Mouse (Mus musculus): Measurements from ENCODE around the gene Ephb2. TPM values are rescaled to one million over a fixed set of nuclear protein-coding genes. Genes with fewer than 3 reads are reported as not detected.

Ephb2 gene
- total and polyA plus RNA-seq, 2 experiments from 2014 or later, result 10.8 to 85.6 TPM

GRCm38 (mm10) chr4:136838026-136838425 is 2.2 kb upstream of the Ephb2 start:
- DNase-seq (no peak), ATAC-seq (no peak)
- Histone ChIP-seq H3K4me1 (ENCODE audit: insufficient read depth) (peaks cover 7% of the 10 kb centered on the region), H3K36me3 (ENCODE audit: insufficient read depth) (no peaks in the 10 kb centered on the region), H3K9me3 (ENCODE audit: low read length) (no peaks in the 10 kb centered on the region), H3K9ac (no peak overlapping the region), H3K4me3 (ENCODE audit: low read depth, low read length) (no peak overlapping the region), H3K27ac (ENCODE audit: low read depth, low read length) (no peak overlapping the region), H3K4me2 (ENCODE audit: low read depth) (no peak overlapping the region), H3K27me3 (ENCODE audit: insufficient read depth, low read length) (no peaks in the 10 kb centered on the region)
- no peak for TF ChIP-seq CTCF (IDR thresholded peaks at IDR 0.05; ENCODE audit: low read depth)
- WGBS, result 50% methylated on average over 9 of the region's 9 CpGs

DNA sequence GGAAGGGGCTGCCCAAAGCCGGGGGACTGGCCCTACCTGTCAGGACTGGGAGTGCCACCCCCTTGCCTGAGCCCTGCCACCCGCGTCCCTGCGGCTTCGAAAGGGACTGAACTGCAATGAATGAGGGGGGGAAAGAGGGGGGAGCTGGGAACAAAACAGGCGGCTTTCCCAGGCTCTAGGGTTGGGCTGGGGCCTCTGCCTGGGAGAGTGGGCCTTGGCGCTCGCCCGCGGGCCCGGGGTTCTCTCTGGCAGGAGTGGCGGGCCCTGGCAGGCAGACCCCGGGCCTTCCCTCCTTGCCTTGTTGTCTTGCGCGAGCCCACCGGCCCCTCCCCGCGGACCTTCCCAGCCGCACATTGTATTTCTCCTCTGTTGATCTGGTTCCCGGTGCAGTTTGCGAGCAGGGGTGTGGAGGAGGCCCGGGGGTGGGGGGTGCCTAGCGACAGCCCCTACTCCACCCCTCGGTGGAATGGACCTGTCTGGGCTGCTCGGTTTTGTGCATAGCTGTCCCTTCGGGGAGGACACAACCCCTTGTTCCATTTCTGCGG is 671 bp upstream of the Ephb2 start:
- Histone ChIP-seq H3K9ac (peak overlapping the region; percentile 87), H3K27me3 (ENCODE audit: insufficient read depth, low read length) (no peaks in the 10 kb centered on the region), H3K36me3 (ENCODE audit: insufficient read depth) (no peaks in the 10 kb centered on the region), H3K9me3 (ENCODE audit: low read length) (no peaks in the 10 kb centered on the region), H3K4me2 (ENCODE audit: low read depth) (peak overlapping the region; percentile 89), H3K4me1 (ENCODE audit: insufficient read depth) (peaks cover 19% of the 10 kb centered on the region), H3K4me3 (ENCODE audit: low read depth, low read length) (peak overlapping the region; percentile 87), H3K27ac (ENCODE audit: low read depth, low read length) (peak overlapping the region; percentile 95)
- DNase-seq (no peak), ATAC-seq (peak; percentile 76)
- no peak for TF ChIP-seq CTCF (IDR thresholded peaks at IDR 0.05; ENCODE audit: low read depth)
- WGBS, result under 1% methylated on average over 24 of the region's 27 CpGs

GRCm38 (mm10) chr4:136834815-136835620 is 770 bp downstream of the Ephb2 start:
- peaks cover 19% of the 10 kb centered on the region for H3K4me1 ChIP-seq (ENCODE audit: insufficient read depth)
- peak overlapping the region; percentile 87 for H3K9ac ChIP-seq
- no peak for TF ChIP-seq CTCF (IDR thresholded peaks at IDR 0.05; ENCODE audit: low read depth)
- peak overlapping the region; percentile 87 for H3K4me3 ChIP-seq (ENCODE audit: low read depth, low read length)
- peak overlapping the region; percentile 89 for H3K4me2 ChIP-seq (ENCODE audit: low read depth)
- no peaks in the 10 kb centered on the region for H3K36me3 ChIP-seq (ENCODE audit: insufficient read depth)
- ATAC-seq, result peak; percentile 44
- H3K27me3 ChIP-seq (ENCODE audit: insufficient read depth, low read length), result no peaks in the 10 kb centered on the region
- WGBS, result 3% methylated on average over 69 of the region's 76 CpGs
- H3K9me3 ChIP-seq (ENCODE audit: low read length), result no peaks in the 10 kb centered on the region
- peak overlapping the region; percentile 95 for H3K27ac ChIP-seq (ENCODE audit: low read depth, low read length)
- peak; percentile 56 for DNase-seq

DNA sequence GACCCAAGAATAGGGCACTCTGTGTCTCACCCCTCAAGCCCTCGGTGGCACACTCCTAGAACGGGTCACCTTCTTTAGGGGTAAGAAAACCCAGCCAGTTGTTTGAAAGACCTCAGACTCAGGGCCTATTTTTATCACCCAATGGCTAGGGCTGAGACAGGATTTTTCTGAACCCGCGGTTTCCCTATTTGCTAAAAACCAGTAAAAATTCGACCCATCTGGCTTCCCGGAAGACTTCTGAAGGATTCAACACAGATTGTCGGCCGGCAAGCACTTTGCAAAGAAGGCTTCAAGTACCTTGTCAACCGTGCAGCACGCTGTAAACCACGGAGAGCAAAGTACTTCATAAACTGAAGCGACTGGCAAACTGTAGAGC is 1.4 kb downstream of the Ephb2 start:
- DNase-seq (no peak), ATAC-seq (no peak)
- Histone ChIP-seq H3K4me2 (ENCODE audit: low read depth) (peak overlapping the region; percentile 89), H3K9ac (peak overlapping the region; percentile 87), H3K4me1 (ENCODE audit: insufficient read depth) (peaks cover 19% of the 10 kb centered on the region), H3K4me3 (ENCODE audit: low read depth, low read length) (peak overlapping the region; percentile 87), H3K27ac (ENCODE audit: low read depth, low read length) (no peak overlapping the region), H3K27me3 (ENCODE audit: insufficient read depth, low read length) (no peaks in the 10 kb centered on the region), H3K9me3 (ENCODE audit: low read length) (no peaks in the 10 kb centered on the region), H3K36me3 (ENCODE audit: insufficient read depth) (no peaks in the 10 kb centered on the region)
- WGBS, result 4% methylated on average over 12 of the region's 12 CpGs
- TF ChIP-seq CTCF (IDR thresholded peaks at IDR 0.05; ENCODE audit: low read depth), result no peak

DNA sequence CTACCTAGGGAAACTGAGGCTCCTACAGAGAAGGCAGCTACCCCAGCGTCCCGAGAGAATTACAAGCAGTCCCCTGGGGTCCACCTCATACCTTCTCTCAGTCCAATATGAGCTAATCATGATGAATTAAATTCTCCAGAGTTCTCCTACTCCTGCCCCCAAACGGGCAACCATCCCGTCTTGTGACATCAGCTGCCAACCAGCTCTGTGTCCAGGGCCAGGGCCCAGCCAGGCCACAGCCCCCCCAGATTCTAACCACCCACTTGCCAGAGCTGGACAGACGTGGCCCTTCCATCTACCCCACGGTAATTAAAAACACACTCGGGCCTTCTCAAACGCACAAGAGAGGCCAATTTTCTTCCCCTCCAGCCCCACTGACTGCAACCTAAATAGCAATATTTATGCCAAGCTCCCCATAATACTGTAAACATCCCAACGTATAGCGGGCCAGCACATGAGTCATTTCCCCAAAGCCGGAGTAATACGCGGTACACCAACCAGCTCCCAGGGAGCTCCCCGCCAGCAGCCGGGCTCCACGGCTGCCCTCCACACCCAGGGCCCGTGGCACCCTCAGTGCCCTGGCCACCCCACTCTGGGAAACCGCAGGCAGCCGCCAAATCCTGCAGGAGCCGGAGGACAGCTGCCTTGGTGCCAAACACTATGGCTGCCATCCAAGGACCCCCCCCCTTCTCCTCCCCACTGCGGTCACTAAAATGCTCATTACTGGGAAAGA is 2.0 kb downstream of the Ephb2 start:
- ATAC-seq (no peak), DNase-seq (no peak)
- Histone ChIP-seq H3K9me3 (ENCODE audit: low read length) (no peaks in the 10 kb centered on the region), H3K4me1 (ENCODE audit: insufficient read depth) (peaks cover 19% of the 10 kb centered on the region), H3K4me2 (ENCODE audit: low read depth) (peak overlapping the region; percentile 89), H3K27me3 (ENCODE audit: insufficient read depth, low read length) (no peaks in the 10 kb centered on the region), H3K36me3 (ENCODE audit: insufficient read depth) (no peaks in the 10 kb centered on the region), H3K4me3 (ENCODE audit: low read depth, low read length) (peak overlapping the region; percentile 87), H3K9ac (peak overlapping the region; percentile 31), H3K27ac (ENCODE audit: low read depth, low read length) (no peak overlapping the region)
- TF ChIP-seq CTCF (IDR thresholded peaks at IDR 0.05; ENCODE audit: low read depth), result no peak
- 14% methylated on average over 21 of the region's 21 CpGs for WGBS

DNA sequence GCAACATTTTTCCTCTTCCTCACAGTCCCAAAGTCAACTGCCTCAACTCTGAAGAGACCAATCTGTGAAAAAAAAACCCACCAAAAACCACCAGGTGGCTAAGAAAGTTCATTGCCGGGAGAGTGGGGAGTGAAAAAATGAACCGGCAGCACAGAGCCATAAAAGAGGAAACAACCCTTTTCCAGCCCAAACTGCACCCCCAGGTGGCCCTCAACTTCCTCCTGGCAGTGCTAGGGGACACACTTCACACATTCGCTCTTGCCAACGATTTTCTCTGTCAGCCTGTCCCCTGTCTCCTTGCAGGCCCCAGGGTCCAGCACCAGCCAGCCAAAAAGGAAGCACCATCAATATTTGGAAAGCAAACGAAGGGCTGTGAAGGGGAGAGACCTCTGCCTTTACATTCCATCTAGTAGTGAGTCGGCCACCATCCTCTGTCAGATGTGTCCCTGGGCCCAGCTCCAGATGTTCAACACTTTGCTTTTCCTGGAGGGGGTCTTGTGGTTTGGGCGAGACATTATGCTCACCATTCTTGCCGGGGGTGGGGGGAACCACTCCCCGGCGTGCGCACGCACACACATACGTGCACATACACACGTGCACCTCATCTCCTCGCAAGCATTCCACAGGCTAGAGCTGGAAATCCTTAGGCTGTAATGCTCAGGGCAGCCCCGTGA is 3.1 kb downstream of the Ephb2 start:
- ATAC-seq (no peak), DNase-seq (no peak)
- H3K4me3 ChIP-seq (ENCODE audit: low read depth, low read length), result no peak overlapping the region
- peaks cover 19% of the 10 kb centered on the region for H3K4me1 ChIP-seq (ENCODE audit: insufficient read depth)
- no peaks in the 10 kb centered on the region for H3K9me3 ChIP-seq (ENCODE audit: low read length)
- no peaks in the 10 kb centered on the region for H3K36me3 ChIP-seq (ENCODE audit: insufficient read depth)
- WGBS, result 68% methylated on average over 16 of the region's 16 CpGs
- no peak overlapping the region for H3K27ac ChIP-seq (ENCODE audit: low read depth, low read length)
- TF ChIP-seq CTCF (IDR thresholded peaks at IDR 0.05; ENCODE audit: low read depth), result no peak
- H3K4me2 ChIP-seq (ENCODE audit: low read depth), result no peak overlapping the region
- no peaks in the 10 kb centered on the region for H3K27me3 ChIP-seq (ENCODE audit: insufficient read depth, low read length)
- no peak overlapping the region for H3K9ac ChIP-seq

All from forebrain, postnatal 0 days (tissue).